Mouse (Mus musculus): ENCODE data around the gene Spata13. TPM values are rescaled to one million over a fixed set of nuclear protein-coding genes. Genes with fewer than 3 reads are reported as not detected.

Gene Spata13
- polyA plus RNA-seq, 1 experiment from 2014 or later = 63.2 TPM

GRCm38 (mm10) chr14:60746141-60746540 is 112.3 kb downstream of the Spata13 start:
- H3K36me3 ChIP-seq = peaks cover 53% of the 10 kb centered on the region

GRCm38 (mm10) chr14:60747154-60747870 is 113.5 kb downstream of the Spata13 start:
- WGBS = 91% methylated on average over 21 of the region's 21 CpGs
- no peak overlapping the region for H3K9ac ChIP-seq
- no peak overlapping the region for H3K27ac ChIP-seq
- no peak for ATAC-seq (ENCODE audit: low FRiP score)
- no peaks in the 10 kb centered on the region; the same call in 1 of the 2 replicates for H3K4me1 ChIP-seq
- no peak overlapping the region for H3K4me3 ChIP-seq
- H3K27me3 ChIP-seq = no peaks in the 10 kb centered on the region
- H3K9me3 ChIP-seq (replicated peaks) = no peaks in the 10 kb centered on the region
- peaks cover 63% of the 10 kb centered on the region for H3K36me3 ChIP-seq
- no peak overlapping the region for H3K4me2 ChIP-seq (replicated peaks)

More at GRCm38 (mm10) chr14:60746141-60746540, 112.3 kb downstream of the Spata13 start:
- ATAC-seq (ENCODE audit: low FRiP score) = no peak
- H3K27me3 ChIP-seq = no peaks in the 10 kb centered on the region
- peaks cover 6% of the 10 kb centered on the region for H3K4me1 ChIP-seq
- WGBS = 97% methylated on average over 10 of the region's 10 CpGs
- H3K27ac ChIP-seq = no peak overlapping the region
- no peaks in the 10 kb centered on the region for H3K9me3 ChIP-seq (replicated peaks)
- no peak overlapping the region for H3K4me3 ChIP-seq
- no peak overlapping the region for H3K4me2 ChIP-seq (replicated peaks)
- H3K9ac ChIP-seq = no peak overlapping the region

- H3K9ac ChIP-seq = no peak overlapping the region
- no peak overlapping the region for H3K4me3 ChIP-seq
- H3K27ac ChIP-seq = no peak overlapping the region
- ATAC-seq (ENCODE audit: low FRiP score) = no peak
- WGBS = 87% methylated on average over 12 of the region's 12 CpGs
- H3K4me2 ChIP-seq (replicated peaks) = no peak overlapping the region
- H3K36me3 ChIP-seq = peaks cover 74% of the 10 kb centered on the region
- H3K9me3 ChIP-seq (replicated peaks) = no peaks in the 10 kb centered on the region
- H3K27me3 ChIP-seq = no peaks in the 10 kb centered on the region
- no peaks in the 10 kb centered on the region for H3K4me1 ChIP-seq
Observed at GRCm38 (mm10) chr14:60749880-60750279, 116.1 kb downstream of the Spata13 start.

DNA sequence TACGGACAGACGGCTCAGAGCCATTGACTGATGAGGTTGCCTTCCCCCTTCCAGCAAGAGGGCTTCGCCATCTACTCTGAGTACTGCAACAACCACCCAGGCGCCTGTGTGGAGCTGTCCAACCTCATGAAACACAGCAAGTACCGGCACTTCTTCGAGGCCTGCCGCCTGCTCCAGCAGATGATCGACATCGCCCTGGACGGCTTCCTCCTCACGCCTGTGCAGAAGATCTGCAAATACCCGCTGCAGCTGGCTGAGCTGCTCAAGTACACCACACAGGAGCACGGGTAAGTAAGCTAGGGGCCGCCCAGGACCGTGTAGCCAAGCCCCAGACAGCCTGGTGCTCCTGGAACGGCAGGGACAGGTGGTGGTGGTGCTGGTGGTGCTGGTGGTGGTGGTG is 117.8 kb downstream of the Spata13 start:
- 95% methylated on average over 16 of the region's 16 CpGs for WGBS
- Histone ChIP-seq H3K4me1 (no peaks in the 10 kb centered on the region), H3K4me3 (no peak overlapping the region), H3K9ac (no peak overlapping the region), H3K27ac (no peak overlapping the region), H3K4me2 (replicated peaks) (no peak overlapping the region), H3K27me3 (no peaks in the 10 kb centered on the region), H3K9me3 (replicated peaks) (no peaks in the 10 kb centered on the region), H3K36me3 (peaks cover 74% of the 10 kb centered on the region)
- no peak for ATAC-seq (ENCODE audit: low FRiP score)

DNA sequence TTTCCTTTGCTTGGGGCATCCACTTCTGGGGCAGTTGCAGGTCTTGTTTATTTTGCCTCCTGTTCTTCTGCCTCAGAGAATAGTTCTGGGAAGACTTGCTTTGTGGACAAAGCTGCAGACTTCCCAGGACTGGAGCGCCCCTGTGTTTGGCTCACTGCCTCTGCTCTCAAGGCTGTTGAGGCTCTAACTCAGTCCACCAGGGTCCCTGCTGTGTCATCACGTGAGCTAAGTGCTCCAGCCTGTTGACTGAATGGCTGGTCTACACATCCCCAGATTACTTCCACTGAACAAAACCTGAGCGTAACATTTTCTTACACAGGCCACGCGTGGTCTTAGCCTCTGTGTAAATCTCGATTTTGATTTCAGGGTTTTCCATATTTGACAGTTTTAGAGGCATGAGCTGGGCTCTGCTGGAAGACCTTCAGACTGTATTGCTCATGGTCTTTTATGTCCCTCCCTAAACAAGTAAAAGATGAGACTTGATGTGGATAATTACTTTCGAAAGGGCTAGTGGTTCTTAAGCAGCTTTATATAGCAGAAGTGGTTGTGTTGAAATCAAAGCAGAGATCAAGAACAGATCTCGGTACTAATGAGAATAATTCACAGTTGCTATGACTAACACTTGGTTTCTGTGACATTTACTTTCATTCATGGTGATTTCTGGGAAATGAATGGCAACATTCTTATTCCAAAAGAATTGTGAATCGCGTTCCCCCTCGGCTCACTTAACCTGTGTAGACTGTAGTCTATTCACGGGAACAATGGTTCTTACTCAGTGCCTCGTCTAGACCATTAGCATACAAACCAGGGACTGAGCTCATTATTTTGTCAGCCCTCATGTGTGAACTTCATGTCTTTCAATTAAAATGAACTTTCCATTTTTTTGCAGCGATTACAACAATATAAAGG is 119.3 kb downstream of the Spata13 start:
- Histone ChIP-seq H3K9me3 (replicated peaks) (no peaks in the 10 kb centered on the region), H3K36me3 (peaks cover 73% of the 10 kb centered on the region), H3K27me3 (no peaks in the 10 kb centered on the region), H3K9ac (no peak overlapping the region), H3K4me3 (no peak overlapping the region), H3K4me2 (replicated peaks) (no peak overlapping the region), H3K4me1 (no peaks in the 10 kb centered on the region), H3K27ac (peak overlapping the region; percentile 45)
- ATAC-seq (ENCODE audit: low FRiP score) = 0 out of 2 replicates have a peak, but pooled peaks have one; percentile 68
- WGBS = 64% methylated on average over 14 of the region's 14 CpGs

DNA sequence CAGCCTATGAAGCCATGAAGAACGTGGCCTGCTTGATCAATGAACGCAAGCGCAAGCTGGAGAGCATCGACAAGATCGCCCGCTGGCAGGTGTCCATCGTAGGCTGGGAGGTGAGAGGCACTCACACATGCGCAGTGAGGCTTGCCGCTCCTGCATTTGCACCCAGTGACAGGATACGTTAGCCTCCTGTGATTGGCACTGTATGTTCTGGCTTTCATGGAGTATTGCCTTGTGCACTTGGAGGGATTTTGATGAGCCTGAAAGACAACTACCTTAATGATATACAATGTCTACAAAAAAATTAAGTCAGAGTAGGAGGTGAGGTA is 120.0 kb downstream of the Spata13 start:
- no peak overlapping the region for H3K9ac ChIP-seq
- peaks cover 75% of the 10 kb centered on the region for H3K36me3 ChIP-seq
- ATAC-seq (ENCODE audit: low FRiP score) = no peak
- H3K27ac ChIP-seq = no peak overlapping the region
- no peaks in the 10 kb centered on the region for H3K4me1 ChIP-seq
- H3K4me2 ChIP-seq (replicated peaks) = no peak overlapping the region
- no peaks in the 10 kb centered on the region for H3K9me3 ChIP-seq (replicated peaks)
- H3K27me3 ChIP-seq = no peaks in the 10 kb centered on the region
- H3K4me3 ChIP-seq = no peak overlapping the region
- WGBS = 81% methylated on average over 10 of the region's 10 CpGs

GRCm38 (mm10) chr14:60754656-60755055 is 120.9 kb downstream of the Spata13 start:
- H3K4me1 ChIP-seq = no peaks in the 10 kb centered on the region
- whole genome bisulfite sequencing = 95% methylated on average over 5 of the region's 5 CpGs
- H3K4me2 ChIP-seq (replicated peaks) = no peak overlapping the region
- H3K9ac ChIP-seq = no peak overlapping the region
- no peak overlapping the region for H3K27ac ChIP-seq
- no peaks in the 10 kb centered on the region for H3K27me3 ChIP-seq
- no peak for ATAC-seq (ENCODE audit: low FRiP score)
- H3K4me3 ChIP-seq = no peak overlapping the region
- no peaks in the 10 kb centered on the region for H3K9me3 ChIP-seq (replicated peaks)
- H3K36me3 ChIP-seq = peaks cover 77% of the 10 kb centered on the region

- WGBS = 94% methylated on average over 15 of the region's 15 CpGs
- no peaks in the 10 kb centered on the region for H3K4me1 ChIP-seq
- H3K27ac ChIP-seq = no peak overlapping the region
- H3K27me3 ChIP-seq = no peaks in the 10 kb centered on the region
- H3K9ac ChIP-seq = no peak overlapping the region
- H3K9me3 ChIP-seq (replicated peaks) = no peaks in the 10 kb centered on the region
- H3K36me3 ChIP-seq = peaks cover 76% of the 10 kb centered on the region
- ATAC-seq (ENCODE audit: low FRiP score) = no peak
- H3K4me3 ChIP-seq = no peak overlapping the region
- H3K4me2 ChIP-seq (replicated peaks) = no peak overlapping the region
Observed at GRCm38 (mm10) chr14:60756271-60756670, 122.5 kb downstream of the Spata13 start.

DNA sequence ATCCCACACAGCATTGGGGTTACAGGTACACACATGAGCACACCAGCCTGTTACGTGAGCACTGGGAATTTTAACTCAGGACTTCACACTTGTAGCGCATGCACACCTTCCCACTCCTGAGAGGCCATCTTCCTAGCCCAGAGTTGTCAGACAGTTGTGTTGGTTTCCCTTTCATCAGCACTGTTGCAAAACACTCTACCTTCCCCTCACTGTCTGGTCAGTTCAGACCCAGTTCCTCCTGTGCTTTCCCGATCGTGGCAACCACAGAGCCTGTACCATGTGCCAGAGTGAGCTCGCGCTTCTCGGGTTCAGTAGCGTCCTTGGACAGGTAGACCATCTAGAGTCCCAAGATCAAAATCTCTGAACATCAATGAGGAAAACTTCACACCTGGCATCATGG is 123.5 kb downstream of the Spata13 start:
- Histone ChIP-seq H3K9ac (no peak overlapping the region), H3K27ac (no peak overlapping the region), H3K9me3 (replicated peaks) (no peaks in the 10 kb centered on the region), H3K27me3 (no peaks in the 10 kb centered on the region), H3K4me1 (no peaks in the 10 kb centered on the region), H3K4me3 (no peak overlapping the region), H3K36me3 (peaks cover 78% of the 10 kb centered on the region), H3K4me2 (replicated peaks) (no peak overlapping the region)
- WGBS = 99% methylated on average over 8 of the region's 8 CpGs
- no peak for ATAC-seq (ENCODE audit: low FRiP score)

GRCm38 (mm10) chr14:60757722-60758121 is 123.9 kb downstream of the Spata13 start:
- ATAC-seq (ENCODE audit: low FRiP score) = no peak
- Histone ChIP-seq H3K27ac (no peak overlapping the region), H3K4me3 (no peak overlapping the region), H3K27me3 (no peaks in the 10 kb centered on the region), H3K36me3 (peaks cover 79% of the 10 kb centered on the region), H3K4me2 (replicated peaks) (no peak overlapping the region), H3K4me1 (no peaks in the 10 kb centered on the region), H3K9ac (no peak overlapping the region), H3K9me3 (replicated peaks) (no peaks in the 10 kb centered on the region)
- 97% methylated on average over 7 of the region's 7 CpGs for WGBS

- no peaks in the 10 kb centered on the region for H3K4me1 ChIP-seq
- H3K27ac ChIP-seq = no peak overlapping the region
- H3K9me3 ChIP-seq (replicated peaks) = no peaks in the 10 kb centered on the region
- no peak overlapping the region for H3K4me2 ChIP-seq (replicated peaks)
- H3K4me3 ChIP-seq = no peak overlapping the region
- WGBS = 97% methylated on average over 8 of the region's 8 CpGs
- H3K36me3 ChIP-seq = peaks cover 75% of the 10 kb centered on the region
- ATAC-seq (ENCODE audit: low FRiP score) = no peak
- no peaks in the 10 kb centered on the region for H3K27me3 ChIP-seq
- H3K9ac ChIP-seq = no peak overlapping the region
Observed at GRCm38 (mm10) chr14:60759097-60759496, 125.3 kb downstream of the Spata13 start.

- WGBS = 70% methylated on average over 10 of the region's 10 CpGs
- Histone ChIP-seq H3K27me3 (no peaks in the 10 kb centered on the region), H3K9ac (no peak overlapping the region), H3K27ac (no peak overlapping the region), H3K4me3 (no peak overlapping the region), H3K9me3 (replicated peaks) (no peaks in the 10 kb centered on the region), H3K36me3 (peaks cover 49% of the 10 kb centered on the region), H3K4me2 (replicated peaks) (no peak overlapping the region), H3K4me1 (no peaks in the 10 kb centered on the region)
- no peak for ATAC-seq (ENCODE audit: low FRiP score)
Observed at GRCm38 (mm10) chr14:60761801-60762200, 128.0 kb downstream of the Spata13 start.

All from hindbrain, embryonic 12.5 days (tissue).